Mouse (Mus musculus) ES-Bruce4 (cell line): ENCODE measurements at regions not wholly inside any gene's neighbourhood (a gene's known extent, or its start where the extent isn't known, plus 50 kb on each side); places are given as distances from the start of the nearest gene placed in this dataset.

Experiments used
- CTCF ChIP-seq: IDR thresholded peaks from one replicate; pipeline ENCODE4 v1.8.1; 2011; ENCODE audit warnings: low read depth, low read length
- EP300 ChIP-seq: IDR thresholded peaks from 2 replicates; pipeline ENCODE4 v1.6.1; 2011; ENCODE audit warnings: low read depth, low read length; ENCODE audit not compliant: insufficient read depth
- POLR2A ChIP-seq: IDR thresholded peaks from one replicate; pipeline ENCODE4 v1.8.1; 2011; ENCODE audit warnings: low read length; ENCODE audit not compliant: insufficient read depth

DNA sequence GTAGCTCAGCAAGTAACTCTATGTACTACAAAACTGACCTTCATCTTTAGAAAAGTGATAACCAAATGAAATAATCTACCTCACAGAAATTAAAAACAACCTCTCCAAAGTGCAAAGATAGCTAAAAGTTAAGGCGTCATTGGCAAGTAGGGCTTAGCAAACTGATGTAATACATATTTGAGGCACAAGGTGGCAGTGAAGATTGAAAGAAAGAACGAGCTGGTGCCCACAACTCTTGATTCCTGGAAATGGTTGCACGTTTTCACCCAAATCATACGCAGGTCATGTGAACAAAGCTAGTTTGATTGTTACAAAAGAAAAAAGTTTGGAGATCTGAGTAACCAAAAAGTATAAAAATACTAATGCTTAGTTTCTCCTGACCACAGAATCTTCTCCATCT lies 69.7 kb upstream of the Ak4 start:
- TF ChIP-seq CTCF (no peak), EP300 (no peak), POLR2A (no peak)
